Mouse (Mus musculus): ENCODE measurements around the gene Jph2. TPM values are rescaled to one million over a fixed set of nuclear protein-coding genes. Genes with fewer than 3 reads are reported as not detected.

The Jph2 gene
- polyA plus RNA-seq, 1 experiment from 2014 or later: 0.25 TPM

DNA sequence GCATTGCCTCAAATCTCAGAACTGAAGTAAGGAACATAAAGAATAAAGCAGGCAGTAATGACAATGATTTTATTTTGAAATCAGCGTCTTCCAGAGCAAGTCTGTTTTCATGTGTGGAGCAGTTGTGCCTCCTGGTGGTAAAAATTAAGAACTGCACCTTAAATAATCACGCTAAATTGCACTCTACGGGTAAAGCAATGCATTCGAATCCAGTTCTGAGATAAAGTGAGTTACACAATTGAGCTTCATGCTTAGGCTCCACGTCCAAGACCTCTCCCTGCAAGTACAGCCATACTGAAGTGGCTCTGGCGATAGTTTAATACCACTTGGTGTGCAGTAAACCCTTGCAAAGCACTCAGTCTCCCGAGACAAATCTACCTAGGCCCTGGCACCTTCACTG, 67.1 kb downstream of the Jph2 start:
- WGBS: 22% methylated on average over 7 of the region's 7 CpGs
- no peak for ATAC-seq (replicated peaks)
- Histone ChIP-seq H3K9ac (replicated peaks) (no peak overlapping the region), H3K9me3 (no peaks in the 10 kb centered on the region), H3K4me2 (replicated peaks) (no peak overlapping the region), H3K4me3 (no peak overlapping the region), H3K4me1 (no peaks in the 10 kb centered on the region), H3K27ac (replicated peaks) (no peak overlapping the region), H3K36me3 (no peaks in the 10 kb centered on the region), H3K27me3 (peaks cover 17% of the 10 kb centered on the region; the same call in 1 of the 2 replicates)

DNA sequence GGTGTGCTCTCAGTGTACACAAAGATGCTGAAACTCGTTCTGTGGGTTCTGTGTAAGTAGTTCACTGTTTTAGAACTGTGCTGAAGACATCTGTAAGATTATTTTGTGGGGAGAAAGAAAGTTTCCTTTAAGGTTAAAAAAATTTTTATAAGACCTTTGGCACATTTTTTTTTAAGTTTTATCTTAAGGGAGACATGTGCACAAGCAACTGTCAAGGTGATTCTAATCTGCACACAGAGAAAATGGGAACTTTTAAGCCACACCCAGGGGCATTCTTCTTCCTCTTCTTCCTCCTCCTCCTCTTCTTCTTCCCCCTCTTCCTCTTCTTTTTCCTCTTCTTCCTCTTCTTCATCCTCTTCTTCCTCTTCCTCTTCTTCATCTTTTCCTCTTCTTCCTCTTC, 74.6 kb downstream of the Jph2 start:
- H3K4me3 ChIP-seq: no peak overlapping the region
- H3K27me3 ChIP-seq: peaks cover 4% of the 10 kb centered on the region; the same call in 1 of the 2 replicates
- H3K9me3 ChIP-seq: no peaks in the 10 kb centered on the region
- H3K9ac ChIP-seq (replicated peaks): no peak overlapping the region
- WGBS: 40% methylated on average over 1 of the region's 1 CpGs
- no peak overlapping the region for H3K4me2 ChIP-seq (replicated peaks)
- ATAC-seq (replicated peaks): no peak
- H3K4me1 ChIP-seq: no peaks in the 10 kb centered on the region
- H3K36me3 ChIP-seq: no peaks in the 10 kb centered on the region
- H3K27ac ChIP-seq (replicated peaks): no peak overlapping the region

DNA sequence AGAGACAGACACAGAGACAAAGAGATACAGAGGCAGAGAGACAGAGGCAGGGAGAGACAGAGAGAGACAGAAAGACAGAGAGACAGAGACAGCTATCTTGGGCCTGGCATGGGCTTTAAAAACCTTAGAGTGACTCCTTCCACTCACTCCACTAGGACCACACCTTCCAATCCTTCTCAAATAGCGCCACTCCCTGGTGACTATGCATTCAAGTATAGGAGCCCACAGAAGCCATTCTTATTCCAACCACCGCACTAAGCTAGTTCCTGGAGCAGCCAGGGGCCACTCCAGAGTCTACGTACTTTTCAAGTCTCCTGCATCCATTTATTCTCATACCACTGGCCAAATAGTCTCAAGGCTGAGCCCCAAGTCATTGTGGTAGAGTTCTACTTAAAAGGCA, 79.0 kb downstream of the Jph2 start:
- no peaks in the 10 kb centered on the region for H3K36me3 ChIP-seq
- ATAC-seq (replicated peaks): no peak
- H3K27ac ChIP-seq (replicated peaks): no peak overlapping the region
- H3K4me3 ChIP-seq: no peak overlapping the region
- no peaks in the 10 kb centered on the region for H3K4me1 ChIP-seq
- H3K9me3 ChIP-seq: no peaks in the 10 kb centered on the region
- no peak overlapping the region for H3K9ac ChIP-seq (replicated peaks)
- no peak overlapping the region for H3K4me2 ChIP-seq (replicated peaks)
- peaks cover 4% of the 10 kb centered on the region; the same call in 1 of the 2 replicates for H3K27me3 ChIP-seq
- WGBS: 85% methylated on average over 3 of the region's 3 CpGs

DNA sequence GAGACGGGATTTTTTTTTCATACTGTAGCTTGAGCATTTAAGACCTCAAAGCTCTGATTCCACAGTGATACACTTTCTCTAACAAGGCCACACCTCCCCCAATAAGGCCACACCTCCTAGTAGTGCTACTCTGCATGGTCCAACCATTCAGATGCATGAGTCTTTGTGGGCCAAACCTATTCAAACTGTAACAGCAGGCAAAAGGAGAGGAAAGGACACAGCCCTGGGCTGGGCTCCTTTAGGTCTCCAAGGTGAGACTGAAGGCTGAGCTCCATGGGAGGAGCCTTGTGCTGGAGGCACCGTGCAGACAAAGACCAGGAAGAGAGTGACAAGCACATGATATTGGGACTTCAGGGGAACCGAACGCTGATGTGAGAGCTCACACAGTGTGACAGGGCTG, 80.5 kb downstream of the Jph2 start:
- Histone ChIP-seq H3K27ac (replicated peaks) (no peak overlapping the region), H3K9ac (replicated peaks) (no peak overlapping the region), H3K4me2 (replicated peaks) (no peak overlapping the region), H3K4me3 (no peak overlapping the region), H3K27me3 (no peaks in the 10 kb centered on the region), H3K36me3 (no peaks in the 10 kb centered on the region), H3K4me1 (no peaks in the 10 kb centered on the region), H3K9me3 (no peaks in the 10 kb centered on the region)
- ATAC-seq (replicated peaks): no peak
- WGBS: 71% methylated on average over 4 of the region's 4 CpGs

DNA sequence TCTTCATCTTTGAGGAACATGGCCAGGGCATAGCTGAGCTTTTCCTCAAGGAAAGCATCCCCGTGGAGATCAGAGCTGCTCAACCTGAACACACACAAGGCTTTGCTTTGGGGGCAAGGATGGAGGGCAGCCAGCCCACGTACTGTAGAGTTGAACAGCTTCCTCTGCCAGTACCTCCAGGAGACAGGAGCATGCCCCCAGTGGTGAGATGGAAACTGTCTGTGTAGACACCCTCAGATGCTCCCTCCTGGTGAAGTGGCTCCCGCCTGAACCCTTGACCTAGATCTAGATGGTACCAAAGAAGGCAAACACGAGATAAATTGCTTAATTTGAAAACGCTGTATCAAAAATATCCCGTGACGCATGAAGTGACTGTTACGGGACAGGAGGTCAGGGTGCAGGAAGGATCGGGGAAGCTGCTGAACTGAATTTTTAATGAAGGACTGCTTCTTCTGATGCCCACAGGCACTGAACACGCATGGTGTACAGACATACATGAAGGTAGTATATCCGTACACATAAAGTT, 87.6 kb downstream of the Jph2 start:
- 84% methylated on average over 11 of the region's 11 CpGs for WGBS
- Histone ChIP-seq H3K4me3 (no peak overlapping the region), H3K27ac (replicated peaks) (no peak overlapping the region; the same call in 1 of the 2 replicates), H3K4me2 (replicated peaks) (no peak overlapping the region), H3K36me3 (no peaks in the 10 kb centered on the region), H3K9me3 (no peaks in the 10 kb centered on the region), H3K4me1 (peaks cover 4% of the 10 kb centered on the region; the same call in 1 of the 2 replicates), H3K27me3 (no peaks in the 10 kb centered on the region), H3K9ac (replicated peaks) (no peak overlapping the region)
- ATAC-seq (replicated peaks): no peak

DNA sequence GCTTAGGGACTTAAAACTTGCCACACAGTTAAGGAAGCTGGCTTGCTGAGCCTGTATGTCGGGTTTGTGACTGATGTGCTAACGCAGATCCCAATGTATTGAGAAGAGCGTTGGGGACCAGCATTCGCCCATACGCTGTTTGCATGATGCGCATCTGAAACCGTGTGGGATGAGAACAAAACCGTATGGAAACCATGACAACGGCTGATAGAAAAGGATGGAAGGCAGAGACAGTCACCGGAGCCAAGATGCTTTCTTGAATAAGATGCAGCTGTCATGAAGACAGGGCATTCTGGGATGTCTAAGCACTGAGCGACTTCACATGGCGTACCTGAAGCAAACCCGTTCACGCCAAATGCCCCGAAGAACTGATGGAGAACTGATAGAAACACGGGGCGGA, 88.4 kb downstream of the Jph2 start:
- H3K4me1 ChIP-seq: peaks cover 4% of the 10 kb centered on the region; the same call in 1 of the 2 replicates
- ATAC-seq (replicated peaks): 0 out of 2 replicates have a peak, but pooled peaks have one; percentile 48
- no peak overlapping the region for H3K4me2 ChIP-seq (replicated peaks)
- H3K27ac ChIP-seq (replicated peaks): peak overlapping the region; percentile 6; the same call in 1 of the 2 replicates
- H3K4me3 ChIP-seq: no peak overlapping the region
- 72% methylated on average over 17 of the region's 17 CpGs for WGBS
- H3K27me3 ChIP-seq: no peaks in the 10 kb centered on the region
- H3K36me3 ChIP-seq: no peaks in the 10 kb centered on the region
- no peak overlapping the region for H3K9ac ChIP-seq (replicated peaks)
- H3K9me3 ChIP-seq: no peaks in the 10 kb centered on the region

DNA sequence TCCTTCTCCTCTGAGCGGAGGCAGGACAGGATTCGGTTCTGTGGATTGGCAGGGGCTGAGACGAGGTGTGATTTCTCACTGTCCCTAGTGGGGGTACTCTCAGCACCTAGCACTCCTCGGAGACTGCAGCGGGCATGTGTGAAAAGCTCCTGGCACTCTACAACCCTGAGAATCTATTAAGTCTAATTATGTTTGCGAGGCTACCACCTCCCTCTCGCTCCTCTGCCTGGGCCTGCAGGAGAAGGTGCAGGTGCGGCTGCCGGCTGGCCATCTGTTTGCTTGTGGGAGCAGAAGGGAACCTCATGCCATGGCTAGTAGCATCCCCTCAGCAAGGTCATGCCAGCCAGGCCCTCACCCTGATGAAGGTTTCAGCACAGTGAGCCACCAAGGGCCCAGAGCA, 94.8 kb downstream of the Jph2 start:
- H3K27ac ChIP-seq (replicated peaks): no peak overlapping the region
- no peak overlapping the region for H3K4me3 ChIP-seq
- ATAC-seq (replicated peaks): peak; percentile 58
- no peak overlapping the region for H3K4me2 ChIP-seq (replicated peaks)
- H3K4me1 ChIP-seq: peaks cover 48% of the 10 kb centered on the region
- no peak overlapping the region for H3K9ac ChIP-seq (replicated peaks)
- H3K36me3 ChIP-seq: no peaks in the 10 kb centered on the region
- WGBS: 38% methylated on average over 9 of the region's 9 CpGs
- H3K9me3 ChIP-seq: no peaks in the 10 kb centered on the region
- no peaks in the 10 kb centered on the region for H3K27me3 ChIP-seq

DNA sequence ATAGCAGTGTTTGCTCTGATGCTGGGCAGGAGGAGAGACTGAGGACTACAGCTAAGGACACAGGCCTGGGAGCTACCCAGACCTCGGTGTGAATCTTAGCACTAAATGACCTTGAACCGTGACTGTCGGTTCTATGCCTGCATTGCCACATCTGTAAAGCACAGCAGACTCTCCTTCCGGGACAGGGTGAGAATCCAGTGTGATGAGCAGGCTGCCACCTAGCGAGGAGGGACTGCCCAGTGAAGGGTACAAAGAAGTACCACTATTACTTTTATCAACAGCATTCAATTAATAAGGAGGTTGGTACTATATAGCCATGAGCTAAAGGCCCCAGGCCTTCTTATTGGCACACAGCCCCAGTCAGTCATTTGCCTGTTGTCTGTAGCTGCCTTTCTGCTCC, 96.2 kb downstream of the Jph2 start:
- no peak overlapping the region for H3K9ac ChIP-seq (replicated peaks)
- no peak overlapping the region for H3K4me2 ChIP-seq (replicated peaks)
- H3K27me3 ChIP-seq: no peaks in the 10 kb centered on the region; the same call in 1 of the 2 replicates
- peaks cover 62% of the 10 kb centered on the region for H3K4me1 ChIP-seq
- ATAC-seq (replicated peaks): no peak
- no peak overlapping the region for H3K27ac ChIP-seq (replicated peaks)
- no peak overlapping the region for H3K4me3 ChIP-seq
- H3K36me3 ChIP-seq: no peaks in the 10 kb centered on the region
- no peaks in the 10 kb centered on the region for H3K9me3 ChIP-seq
- 58% methylated on average over 5 of the region's 5 CpGs for WGBS

DNA sequence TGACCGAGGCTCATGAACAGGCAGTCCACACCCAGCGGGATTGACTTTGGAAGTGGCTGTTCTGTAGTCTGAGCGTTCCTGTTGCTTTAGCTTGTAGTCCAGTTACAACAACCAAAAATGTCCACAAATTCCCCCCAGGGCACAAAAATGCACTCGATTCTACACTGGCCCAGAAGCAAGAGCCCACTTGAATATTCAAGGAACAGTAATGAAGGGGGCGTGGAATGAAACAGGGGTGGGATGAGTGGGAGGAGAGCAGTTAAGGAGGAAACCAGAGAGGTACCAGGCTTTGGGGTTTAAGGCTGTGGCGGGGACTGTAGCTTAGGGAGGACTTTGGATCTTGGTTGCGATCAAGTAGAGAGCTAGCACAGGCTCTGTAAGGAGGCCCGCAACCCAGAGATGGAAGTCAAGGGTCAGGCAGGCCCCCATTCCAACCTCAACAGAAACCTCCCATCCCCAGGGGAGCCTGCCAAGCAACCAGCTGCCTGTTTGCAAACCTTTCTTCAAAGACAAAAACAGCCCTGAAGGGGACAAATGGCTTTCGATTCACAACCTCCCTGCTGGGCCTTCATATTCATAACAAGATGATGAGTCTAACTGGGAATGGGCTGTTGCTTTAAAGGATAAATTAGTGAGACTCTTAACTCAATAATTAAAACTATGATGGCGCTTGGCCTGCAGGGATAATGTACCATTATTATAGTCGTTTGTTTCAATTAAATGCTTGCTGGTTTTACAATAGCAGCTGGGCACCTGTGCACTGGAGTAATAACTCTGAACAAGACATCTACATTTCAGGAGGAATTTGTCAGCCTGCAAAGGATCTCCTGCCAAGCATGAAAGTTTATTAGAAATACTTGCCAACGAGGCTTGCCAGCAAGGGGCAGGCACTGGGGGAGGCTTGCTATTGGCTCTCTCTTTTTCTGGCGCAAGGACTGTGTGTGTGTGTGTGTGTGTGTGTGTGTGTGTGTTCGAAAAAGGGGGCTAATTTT, 97.4 kb downstream of the Jph2 start:
- peaks cover 72% of the 10 kb centered on the region for H3K4me1 ChIP-seq

DNA sequence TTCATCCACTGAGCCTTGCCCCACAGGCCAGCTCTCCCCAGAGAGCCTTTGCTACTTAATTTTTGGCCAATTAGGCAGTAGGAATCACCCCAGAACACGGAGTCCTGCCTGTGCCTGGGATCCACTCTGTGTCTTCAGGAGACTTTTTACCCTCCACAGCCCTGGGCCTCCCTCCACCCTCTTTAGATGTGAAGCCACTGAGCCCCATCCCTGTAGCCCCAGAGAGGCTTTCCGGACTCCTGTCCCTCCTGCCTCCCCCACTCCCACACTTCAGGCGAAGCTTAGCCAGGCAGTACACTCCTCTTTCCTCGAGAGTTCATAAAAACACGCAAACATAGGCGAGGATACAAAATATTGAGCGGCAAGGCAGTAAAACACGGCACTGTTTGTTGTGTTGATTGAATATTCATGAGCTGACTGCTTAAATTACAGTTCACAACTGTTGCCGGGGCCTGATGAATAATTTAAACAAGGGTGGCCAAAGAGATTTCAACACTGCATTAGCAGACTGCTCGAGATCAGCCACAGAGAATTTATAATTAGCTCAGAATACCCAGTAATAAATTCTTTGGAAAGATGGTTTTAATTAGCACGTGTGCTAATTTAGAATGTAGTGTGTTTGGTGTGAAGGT, 100.7 kb downstream of the Jph2 start:
- Histone ChIP-seq H3K9ac (replicated peaks) (no peak overlapping the region), H3K4me2 (replicated peaks) (peak overlapping the region; percentile 24; the same call in 1 of the 2 replicates), H3K4me3 (no peak overlapping the region), H3K4me1 (peaks cover 57% of the 10 kb centered on the region), H3K36me3 (no peaks in the 10 kb centered on the region), H3K27ac (replicated peaks) (peak overlapping the region; percentile 51), H3K9me3 (no peaks in the 10 kb centered on the region), H3K27me3 (peaks cover 8% of the 10 kb centered on the region; the same call in 1 of the 2 replicates)
- ATAC-seq (replicated peaks): peak; percentile 73
- WGBS: 8% methylated on average over 11 of the region's 11 CpGs

More for the DNA sequence above, 97.4 kb downstream of the Jph2 start:
- no peak overlapping the region for H3K4me2 ChIP-seq (replicated peaks)
- 26% methylated on average over 14 of the region's 14 CpGs for WGBS
- no peak overlapping the region for H3K9ac ChIP-seq (replicated peaks)
- H3K27me3 ChIP-seq: peaks cover 7% of the 10 kb centered on the region; the same call in 1 of the 2 replicates
- no peaks in the 10 kb centered on the region for H3K36me3 ChIP-seq
- ATAC-seq (replicated peaks): peak; percentile 42
- no peak overlapping the region for H3K4me3 ChIP-seq
- H3K27ac ChIP-seq (replicated peaks): peak overlapping the region; percentile 61
- H3K9me3 ChIP-seq: no peaks in the 10 kb centered on the region

DNA sequence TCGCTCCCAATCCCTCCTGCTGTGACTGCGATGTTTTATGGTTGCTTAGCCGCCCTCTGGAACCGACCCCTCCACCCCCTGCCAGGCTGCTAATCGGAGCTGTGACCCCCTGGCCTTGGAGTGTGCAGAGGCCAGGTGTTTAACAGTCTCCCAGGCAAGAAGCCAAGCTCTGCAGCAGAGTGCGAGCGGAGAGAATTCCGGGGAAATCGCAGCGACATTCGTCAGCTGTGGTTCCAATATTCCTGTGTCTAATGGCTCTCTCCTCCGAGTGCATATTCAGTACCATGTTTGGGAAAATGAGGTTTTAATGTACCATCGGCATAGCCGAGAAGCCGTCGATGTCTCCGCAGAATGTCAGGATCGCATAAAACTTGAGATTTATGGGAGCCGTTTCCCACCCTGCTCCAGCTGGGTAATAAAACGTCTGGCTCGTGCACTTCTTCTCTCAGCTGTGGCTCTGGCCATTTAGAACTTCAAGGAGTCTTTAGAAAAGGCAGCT, 108.9 kb downstream of the Jph2 start:
- Histone ChIP-seq H3K4me1 (peaks cover 12% of the 10 kb centered on the region), H3K27me3 (peaks cover 27% of the 10 kb centered on the region; the same call in 1 of the 2 replicates), H3K9ac (replicated peaks) (0 out of 2 replicates have a peak overlapping the region, but pooled peaks have one; percentile 23), H3K27ac (replicated peaks) (peak overlapping the region; percentile 13; the same call in 1 of the 2 replicates), H3K4me3 (no peak overlapping the region), H3K4me2 (replicated peaks) (peak overlapping the region; percentile 31), H3K36me3 (no peaks in the 10 kb centered on the region), H3K9me3 (no peaks in the 10 kb centered on the region)
- 13% methylated on average over 21 of the region's 21 CpGs for WGBS
- no peak for ATAC-seq (replicated peaks)
